Mouse (Mus musculus) small intestine, adult 2 months (tissue): ENCODE data around the gene Ccn2. TPM values are rescaled to one million over a fixed set of nuclear protein-coding genes. Genes with fewer than 3 reads are reported as not detected.

Experiments
- H3K27ac ChIP-seq: fragments of 200-500 bp; 2 replicates; pipeline ENCODE4 v1.5.1; 2012; ENCODE audit warnings: low read depth, low read length, control low read depth, inconsistent platforms; ENCODE audit not compliant: insufficient read depth
- H3K27me3 ChIP-seq: fragments of 200-500 bp; 2 replicates; pipeline ENCODE4 v1.6.1; 2012; ENCODE audit warnings: mild to moderate bottlenecking, moderate library complexity, low read length, inconsistent platforms; ENCODE audit not compliant: control insufficient read depth, insufficient read depth
- H3K36me3 ChIP-seq: fragments of 200-500 bp; 2 replicates; pipeline ENCODE4 v1.6.1; 2012; ENCODE audit warnings: mild to moderate bottlenecking, low read length, control low read depth, inconsistent platforms; ENCODE audit not compliant: control insufficient read depth, insufficient read depth
- H3K4me1 ChIP-seq: fragments of 200-500 bp; 2 replicates; pipeline ENCODE4 v1.6.1; 2012; ENCODE audit warnings: low read length, inconsistent platforms, mixed read lengths; ENCODE audit not compliant: control insufficient read depth, insufficient read depth, insufficient read length
- H3K4me3 ChIP-seq: fragments of 200-500 bp; 2 replicates; pipeline ENCODE4 v1.5.1; 2012; ENCODE audit warnings: low read depth, mild to moderate bottlenecking, control low read depth, inconsistent platforms, low read length, moderate library complexity
- CTCF ChIP-seq: fragments of 200-500 bp; IDR thresholded peaks from 2 replicates; pipeline ENCODE4 v1.5.1; 2012; ENCODE audit warnings: low read depth, mild to moderate bottlenecking, control low read depth, inconsistent platforms, low read length, moderate library complexity, mixed read lengths; ENCODE audit not compliant: insufficient replicate concordance, insufficient read length; ENCODE audit errors: extremely low read depth
- POLR2A ChIP-seq: fragments of 200-500 bp; IDR thresholded peaks from 2 replicates; pipeline ENCODE4 v1.6.1; 2012; ENCODE audit warnings: low read depth, mild to moderate bottlenecking, control low read depth, inconsistent platforms, low read length, moderate library complexity
- WGBS: fragments of 180-500 bp; shearing (Covaris S2); methylation state at CpG from one replicate; pipeline ENCODE4 v1.1.7; 2018; 5-methylcytosine and 5-hydroxymethylcytosine counted together
- polyA plus RNA-seq: library from polyadenylated mRNA; depleted of rRNA; stranded (reverse); fragments of >200 nt; gene quantifications from 2 replicates; pipeline ENCODE4 v1.2.3, GENCODE M21; 2012

Ccn2 gene
- polyA plus RNA-seq, 1 experiment, result 19.5 TPM

GRCm38 (mm10) chr10:24573484-24573883 lies 21.8 kb upstream of the Ccn2 start:
- 80% methylated on average over 3 of the region's 3 CpGs for WGBS
- H3K4me1 ChIP-seq, result no peaks in the 10 kb centered on the region
- H3K27ac ChIP-seq, result no peak overlapping the region
- H3K36me3 ChIP-seq, result no peaks in the 10 kb centered on the region
- TF ChIP-seq POLR2A (no peak), CTCF (no peak)
- no peak overlapping the region for H3K4me3 ChIP-seq
- no peaks in the 10 kb centered on the region for H3K27me3 ChIP-seq

- TF ChIP-seq POLR2A (no peak), CTCF (no peak)
- Histone ChIP-seq H3K36me3 (no peaks in the 10 kb centered on the region), H3K27me3 (no peaks in the 10 kb centered on the region), H3K4me1 (peaks cover 4% of the 10 kb centered on the region; the same call in 1 of the 2 replicates), H3K27ac (no peak overlapping the region), H3K4me3 (no peak overlapping the region)
- WGBS, result 68% methylated on average over 3 of the region's 3 CpGs
Measured at GRCm38 (mm10) chr10:24581076-24581475, 14.2 kb upstream of the Ccn2 start.

- no peak for TF ChIP-seq CTCF
- no peak for TF ChIP-seq POLR2A
- Histone ChIP-seq H3K36me3 (no peaks in the 10 kb centered on the region), H3K27me3 (no peaks in the 10 kb centered on the region), H3K4me1 (peaks cover 2% of the 10 kb centered on the region; the same call in 1 of the 2 replicates), H3K4me3 (no peak overlapping the region), H3K27ac (no peak overlapping the region)
- WGBS, result 83% methylated on average over 4 of the region's 4 CpGs
Measured at GRCm38 (mm10) chr10:24588824-24589223, 6.4 kb upstream of the Ccn2 start.

- H3K36me3 ChIP-seq, result no peaks in the 10 kb centered on the region
- H3K27me3 ChIP-seq, result no peaks in the 10 kb centered on the region
- no peak for TF ChIP-seq POLR2A
- no peak for TF ChIP-seq CTCF
- H3K27ac ChIP-seq, result no peak overlapping the region
- WGBS, result 91% methylated on average over 9 of the region's 9 CpGs
- peaks cover 2% of the 10 kb centered on the region; the same call in 1 of the 2 replicates for H3K4me1 ChIP-seq
- no peak overlapping the region for H3K4me3 ChIP-seq
Measured at GRCm38 (mm10) chr10:24589238-24589637, 6.0 kb upstream of the Ccn2 start.

DNA sequence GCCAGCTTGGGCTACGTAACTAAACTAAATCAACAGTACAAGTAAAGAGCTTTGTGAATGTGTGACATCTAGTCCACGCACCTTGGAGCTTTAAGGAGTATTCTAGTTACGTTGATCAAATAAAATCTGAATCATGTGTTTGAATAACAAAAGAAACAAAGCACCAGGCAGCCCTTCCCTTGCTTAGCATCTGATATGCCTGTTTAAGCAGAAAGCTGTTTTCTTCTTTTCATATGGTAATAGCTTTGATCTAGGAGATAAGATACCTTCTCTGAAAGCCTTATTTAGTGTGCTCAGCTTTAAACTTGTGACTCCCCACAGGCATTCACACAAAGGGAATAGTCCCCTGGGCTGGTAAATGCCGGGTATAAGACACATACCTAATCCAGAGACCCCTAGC lies 4.7 kb upstream of the Ccn2 start:
- Histone ChIP-seq H3K4me3 (no peak overlapping the region), H3K36me3 (no peaks in the 10 kb centered on the region), H3K27ac (no peak overlapping the region), H3K27me3 (no peaks in the 10 kb centered on the region), H3K4me1 (peaks cover 2% of the 10 kb centered on the region; the same call in 1 of the 2 replicates)
- 89% methylated on average over 4 of the region's 4 CpGs for WGBS
- TF ChIP-seq CTCF, result no peak
- no peak for TF ChIP-seq POLR2A

DNA sequence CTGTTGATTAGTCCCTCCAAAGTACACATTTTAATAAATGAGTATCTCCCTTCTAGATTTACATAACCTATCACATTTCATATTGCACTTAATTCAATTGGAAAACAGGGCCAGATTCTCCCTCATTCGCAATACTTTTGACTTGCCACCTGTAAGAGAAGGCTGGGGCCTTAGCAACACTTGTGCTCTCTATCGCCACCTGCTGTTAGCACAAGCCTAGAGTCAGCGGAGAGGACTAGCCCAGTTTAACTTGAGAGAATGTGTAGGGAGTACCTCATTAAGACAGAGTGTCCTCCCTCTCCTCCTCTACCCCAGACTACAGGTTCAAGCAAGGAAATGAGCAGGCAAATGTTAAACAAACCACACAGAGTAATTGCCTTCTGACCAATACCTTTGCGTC lies 4.1 kb upstream of the Ccn2 start:
- no peaks in the 10 kb centered on the region for H3K27me3 ChIP-seq
- 30% methylated on average over 4 of the region's 4 CpGs for WGBS
- peaks cover 3% of the 10 kb centered on the region for H3K4me1 ChIP-seq

GRCm38 (mm10) chr10:24591741-24592140 lies 3.5 kb upstream of the Ccn2 start:
- H3K27me3 ChIP-seq, result peaks cover 2% of the 10 kb centered on the region; the same call in 1 of the 2 replicates
- H3K36me3 ChIP-seq, result no peaks in the 10 kb centered on the region
- no peak overlapping the region for H3K27ac ChIP-seq
- WGBS, result 69% methylated on average over 5 of the region's 5 CpGs
- H3K4me3 ChIP-seq, result no peak overlapping the region
- H3K4me1 ChIP-seq, result peaks cover 5% of the 10 kb centered on the region
- TF ChIP-seq POLR2A (no peak), CTCF (no peak)

More for the DNA sequence above, 4.1 kb upstream of the Ccn2 start:
- TF ChIP-seq CTCF (peak; percentile 77; the same call in 1 of the 2 replicates), POLR2A (no peak)
- Histone ChIP-seq H3K4me3 (no peak overlapping the region), H3K36me3 (no peaks in the 10 kb centered on the region), H3K27ac (no peak overlapping the region)
